Mouse (Mus musculus): ENCODE data around the gene Serpinb9b. TPM values are rescaled to one million over a fixed set of nuclear protein-coding genes. Genes with fewer than 3 reads are reported as not detected.

Gene Serpinb9b
- polyA plus RNA-seq, 1 experiment from 2014 or later: 0.70 TPM

GRCm38 (mm10) chr13:33051697-33052096 lies 24.5 kb downstream of the Serpinb9b start:
- ATAC-seq (ENCODE audit: low FRiP score): no peak
- Histone ChIP-seq H3K27me3 (no peaks in the 10 kb centered on the region), H3K9ac (no peak overlapping the region), H3K27ac (no peak overlapping the region), H3K4me2 (no peak overlapping the region), H3K36me3 (no peaks in the 10 kb centered on the region), H3K4me1 (replicated peaks) (no peaks in the 10 kb centered on the region), H3K4me3 (no peak overlapping the region), H3K9me3 (no peaks in the 10 kb centered on the region; the same call in 1 of the 2 replicates)
- 71% methylated on average over 3 of the region's 3 CpGs for WGBS

- H3K27me3 ChIP-seq: no peaks in the 10 kb centered on the region
- H3K9ac ChIP-seq: no peak overlapping the region
- no peaks in the 10 kb centered on the region for H3K36me3 ChIP-seq
- no peaks in the 10 kb centered on the region for H3K9me3 ChIP-seq
- ATAC-seq (ENCODE audit: low FRiP score): no peak
- no peak overlapping the region for H3K4me2 ChIP-seq
- no peaks in the 10 kb centered on the region for H3K4me1 ChIP-seq (replicated peaks)
- no peak overlapping the region for H3K27ac ChIP-seq
- no peak overlapping the region for H3K4me3 ChIP-seq
- WGBS: 53% methylated on average over 1 of the region's 1 CpGs
Measured at GRCm38 (mm10) chr13:33063048-33063447, 35.8 kb downstream of the Serpinb9b start.

- no peaks in the 10 kb centered on the region for H3K9me3 ChIP-seq
- no peaks in the 10 kb centered on the region for H3K27me3 ChIP-seq
- no peak overlapping the region for H3K4me3 ChIP-seq
- no peak for ATAC-seq (ENCODE audit: low FRiP score)
- no peaks in the 10 kb centered on the region for H3K36me3 ChIP-seq
- no peak overlapping the region for H3K27ac ChIP-seq
- WGBS: 80% methylated on average over 1 of the region's 1 CpGs
- H3K4me1 ChIP-seq (replicated peaks): no peaks in the 10 kb centered on the region
- H3K4me2 ChIP-seq: no peak overlapping the region
- no peak overlapping the region for H3K9ac ChIP-seq
Measured at GRCm38 (mm10) chr13:33067387-33067977, 40.3 kb downstream of the Serpinb9b start.

GRCm38 (mm10) chr13:33068164-33068563 lies 40.9 kb downstream of the Serpinb9b start:
- ATAC-seq (ENCODE audit: low FRiP score): no peak
- Histone ChIP-seq H3K4me2 (no peak overlapping the region), H3K27ac (no peak overlapping the region), H3K27me3 (no peaks in the 10 kb centered on the region), H3K9me3 (no peaks in the 10 kb centered on the region), H3K4me3 (no peak overlapping the region), H3K4me1 (replicated peaks) (no peaks in the 10 kb centered on the region), H3K9ac (no peak overlapping the region), H3K36me3 (no peaks in the 10 kb centered on the region)
- WGBS: 85% methylated on average over 3 of the region's 3 CpGs

GRCm38 (mm10) chr13:33071776-33072175 lies 44.6 kb downstream of the Serpinb9b start:
- H3K27ac ChIP-seq: no peak overlapping the region
- ATAC-seq (ENCODE audit: low FRiP score): no peak
- H3K9ac ChIP-seq: no peak overlapping the region
- no peak overlapping the region for H3K4me2 ChIP-seq
- no peaks in the 10 kb centered on the region for H3K4me1 ChIP-seq (replicated peaks)
- H3K4me3 ChIP-seq: no peak overlapping the region
- H3K36me3 ChIP-seq: no peaks in the 10 kb centered on the region
- no peaks in the 10 kb centered on the region for H3K27me3 ChIP-seq
- 89% methylated on average over 5 of the region's 5 CpGs for WGBS
- no peaks in the 10 kb centered on the region for H3K9me3 ChIP-seq

GRCm38 (mm10) chr13:33074029-33074428 lies 46.8 kb downstream of the Serpinb9b start:
- no peaks in the 10 kb centered on the region for H3K9me3 ChIP-seq
- no peak overlapping the region for H3K27ac ChIP-seq
- H3K27me3 ChIP-seq: no peaks in the 10 kb centered on the region
- H3K4me3 ChIP-seq: no peak overlapping the region
- ATAC-seq (ENCODE audit: low FRiP score): no peak
- H3K9ac ChIP-seq: no peak overlapping the region
- H3K4me1 ChIP-seq (replicated peaks): no peaks in the 10 kb centered on the region
- H3K4me2 ChIP-seq: no peak overlapping the region
- no peaks in the 10 kb centered on the region for H3K36me3 ChIP-seq

- 80% methylated on average over 3 of the region's 3 CpGs for WGBS
- Histone ChIP-seq H3K4me1 (replicated peaks) (no peaks in the 10 kb centered on the region), H3K4me3 (no peak overlapping the region), H3K4me2 (no peak overlapping the region), H3K36me3 (no peaks in the 10 kb centered on the region), H3K27me3 (no peaks in the 10 kb centered on the region), H3K9ac (no peak overlapping the region), H3K27ac (no peak overlapping the region), H3K9me3 (no peaks in the 10 kb centered on the region)
- ATAC-seq (ENCODE audit: low FRiP score): no peak
Measured at GRCm38 (mm10) chr13:33076247-33076646, 49.0 kb downstream of the Serpinb9b start.

- 89% methylated on average over 10 of the region's 10 CpGs for WGBS
- H3K4me2 ChIP-seq: no peak overlapping the region
- H3K27ac ChIP-seq: no peak overlapping the region
Measured at GRCm38 (mm10) chr13:33077026-33077685, 49.9 kb downstream of the Serpinb9b start.

GRCm38 (mm10) chr13:33078056-33078705 lies 51.0 kb downstream of the Serpinb9b start, which contains the start of gene Serpinb1b:
Gene Serpinb1b, plus strand, starts transcription at chr13:33078575.
- Histone ChIP-seq H3K4me2 (0 out of 2 replicates have a peak within 1 kb of the TSS, but pooled peaks have one; percentile 29), H3K9ac (no peak within 1 kb of the TSS), H3K9me3 (no peaks in the 10 kb centered on the region), H3K4me1 (replicated peaks) (no peaks in the 10 kb centered on the region), H3K27ac (no peak within 1 kb of the TSS), H3K4me3 (no peak within 1 kb of the TSS), H3K36me3 (no peaks in the 10 kb centered on the region), H3K27me3 (no peaks in the 10 kb centered on the region)
- WGBS: 61% methylated on average over 3 of the region's 3 CpGs
- peak; percentile 67; the same call in 1 of the 2 replicates for ATAC-seq (ENCODE audit: low FRiP score)

More at GRCm38 (mm10) chr13:33077026-33077685, 49.9 kb downstream of the Serpinb9b start:
- no peaks in the 10 kb centered on the region for H3K27me3 ChIP-seq
- no peak for ATAC-seq (ENCODE audit: low FRiP score)
- H3K9me3 ChIP-seq: no peaks in the 10 kb centered on the region
- no peak overlapping the region for H3K9ac ChIP-seq
- H3K4me1 ChIP-seq (replicated peaks): no peaks in the 10 kb centered on the region
- no peak overlapping the region for H3K4me3 ChIP-seq
- H3K36me3 ChIP-seq: no peaks in the 10 kb centered on the region

- H3K4me3 ChIP-seq: no peak overlapping the region
- 0 out of 2 replicates have a peak overlapping the region, but pooled peaks have one; percentile 29 for H3K4me2 ChIP-seq
- no peak overlapping the region for H3K9ac ChIP-seq
- H3K9me3 ChIP-seq: no peaks in the 10 kb centered on the region
- no peaks in the 10 kb centered on the region for H3K4me1 ChIP-seq (replicated peaks)
- no peak for ATAC-seq (ENCODE audit: low FRiP score)
- no peak overlapping the region for H3K27ac ChIP-seq
- WGBS: 34% methylated on average over 6 of the region's 6 CpGs
- no peaks in the 10 kb centered on the region for H3K27me3 ChIP-seq
- no peaks in the 10 kb centered on the region for H3K36me3 ChIP-seq
Measured at GRCm38 (mm10) chr13:33079391-33079790, 52.2 kb downstream of the Serpinb9b start.

GRCm38 (mm10) chr13:33080356-33080755 lies 53.1 kb downstream of the Serpinb9b start:
- Histone ChIP-seq H3K9ac (no peak overlapping the region), H3K4me3 (no peak overlapping the region), H3K27me3 (no peaks in the 10 kb centered on the region), H3K36me3 (no peaks in the 10 kb centered on the region), H3K9me3 (no peaks in the 10 kb centered on the region), H3K27ac (no peak overlapping the region), H3K4me1 (replicated peaks) (peaks cover 5% of the 10 kb centered on the region), H3K4me2 (no peak overlapping the region)
- ATAC-seq (ENCODE audit: low FRiP score): no peak
- WGBS: 28% methylated on average over 3 of the region's 3 CpGs

- 59% methylated on average over 2 of the region's 2 CpGs for WGBS
- Histone ChIP-seq H3K27ac (no peak overlapping the region), H3K9me3 (no peaks in the 10 kb centered on the region), H3K36me3 (no peaks in the 10 kb centered on the region), H3K4me1 (replicated peaks) (peaks cover 8% of the 10 kb centered on the region), H3K4me2 (no peak overlapping the region), H3K4me3 (no peak overlapping the region), H3K27me3 (no peaks in the 10 kb centered on the region), H3K9ac (no peak overlapping the region)
- no peak for ATAC-seq (ENCODE audit: low FRiP score)
Measured at GRCm38 (mm10) chr13:33083834-33084233, 56.6 kb downstream of the Serpinb9b start.
